Comparison of ENCODE assay signal across 8 mouse cellular contexts in the genomic region with DNA sequence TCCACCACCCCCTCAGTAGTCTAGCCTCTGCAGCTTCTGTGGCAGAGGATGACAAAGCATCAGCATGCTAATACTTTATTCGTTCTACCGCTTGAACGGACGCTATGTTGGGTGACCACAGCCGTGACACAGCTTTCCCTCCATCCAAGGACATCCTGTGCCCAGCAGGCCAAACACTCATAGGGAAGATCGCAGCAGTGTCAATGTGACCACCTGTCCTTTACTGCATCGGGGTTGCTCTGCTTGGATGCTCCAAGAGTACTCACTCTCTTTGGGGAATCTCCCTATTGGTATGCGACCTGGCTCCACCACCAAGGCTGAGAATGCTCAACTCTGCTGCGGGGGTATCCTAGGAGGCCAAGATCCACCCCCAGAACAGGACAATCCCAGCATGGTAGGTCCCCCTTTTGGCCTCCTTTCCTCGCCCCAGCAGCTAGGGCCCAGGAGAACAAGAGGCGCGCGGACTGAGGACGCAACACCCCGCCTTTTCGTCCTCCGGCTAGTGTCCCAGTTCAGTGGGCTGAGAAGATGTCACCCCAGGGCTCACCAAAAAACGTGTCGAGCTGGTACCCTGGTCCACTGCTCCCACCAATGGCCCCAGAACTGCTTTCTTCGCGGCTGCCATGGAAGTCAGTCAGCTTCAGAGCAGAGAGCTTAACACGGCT. TPM values are rescaled to one million over a fixed set of nuclear protein-coding genes. Genes with fewer than 3 reads are reported as not detected.
DNase-seq lines count a peak whose midpoint lies in the region; ATAC-seq and TF ChIP-seq lines count a peak whose summit lies in the region.

No protein-coding gene starts in this region.

- H3K4me2 ChIP-seq in forebrain, embryonic 12.5 days, result peak overlapping the region; percentile 58
- peak overlapping the region; percentile 58 for H3K4me2 ChIP-seq in midbrain, embryonic 14.5 days (ENCODE audit: low read length)

- peak overlapping the region; percentile 80 for H3K27ac ChIP-seq in spleen, adult 2 months (ENCODE audit: insufficient read depth, low read length)
- H3K27ac ChIP-seq in forebrain, embryonic 12.5 days, result no peak overlapping the region
- H3K27ac ChIP-seq in layer of hippocampus, adult 2 months, result peak overlapping the region; percentile 83
- H3K27ac ChIP-seq in midbrain, embryonic 14.5 days (replicated peaks; ENCODE audit: low read depth, low read length), result peak overlapping the region; percentile 66; the same call in 1 of the 2 replicates

- TF ChIP-seq CTCF in spleen, adult 2 months (IDR thresholded peaks at IDR 0.05; ENCODE audit: extremely low read depth, insufficient read depth, insufficient read length, insufficient replicate concordance), result no peak
- no peak for TF ChIP-seq CTCF in layer of hippocampus, adult 2 months (conservative IDR thresholded peaks at IDR 0.05)

- DNase-seq in embryo, embryonic 10 days (ENCODE audit: low spot score), result peak; percentile 27
- DNase-seq in embryo, embryonic 11 days, result no peak
- no peak for DNase-seq in spleen, adult 2 months (ENCODE audit: low read depth in 1 of 2, low spot score in 2 of 2)
- DNase-seq in spleen, adult 12 weeks (ENCODE audit: low spot score), result no peak
- peak; percentile 2 to 18 for DNase-seq in layer of hippocampus, adult 2 months (ENCODE audit: low spot score in 2 of 2)
- DNase-seq in midbrain, embryonic 14.5 days, result no peak
- no peak for DNase-seq in thymus, postnatal 36 days

- no peak for TF ChIP-seq POLR2A in spleen, adult 2 months (IDR thresholded peaks at IDR 0.05; ENCODE audit: low read depth, low read length)

- no peak; the same call in 1 of the 2 replicates for ATAC-seq in forebrain, embryonic 12.5 days (ENCODE audit: low FRiP score)
- ATAC-seq in midbrain, embryonic 14.5 days (ENCODE audit: low FRiP score, low TSS enrichment), result no peak

- H3K36me3 ChIP-seq in spleen, adult 2 months (ENCODE audit: control insufficient read depth, insufficient read depth, low read length), result no peaks in the 10 kb centered on the region
- no peaks in the 10 kb centered on the region for H3K36me3 ChIP-seq in forebrain, embryonic 12.5 days (replicated peaks)
- no peaks in the 10 kb centered on the region for H3K36me3 ChIP-seq in midbrain, embryonic 14.5 days (ENCODE audit: control insufficient read depth, insufficient read depth, low read length)

- WGBS in spleen, adult 2 months, result 34% methylated on average over 22 of the region's 22 CpGs
- 20% methylated on average over 22 of the region's 22 CpGs for WGBS in forebrain, embryonic 12.5 days
- 21% methylated on average over 22 of the region's 22 CpGs for WGBS in midbrain, embryonic 14.5 days

- H3K9ac ChIP-seq in forebrain, embryonic 12.5 days, result peak overlapping the region; percentile 48
- peak overlapping the region; percentile 50; the same call in 1 of the 2 replicates for H3K9ac ChIP-seq in midbrain, embryonic 14.5 days (replicated peaks; ENCODE audit: low read length)

- no peaks in the 10 kb centered on the region for H3K27me3 ChIP-seq in spleen, adult 2 months (ENCODE audit: control insufficient read depth, insufficient read depth, low read length)
- H3K27me3 ChIP-seq in forebrain, embryonic 12.5 days, result no peaks in the 10 kb centered on the region
- no peaks in the 10 kb centered on the region for H3K27me3 ChIP-seq in midbrain, embryonic 14.5 days (ENCODE audit: control insufficient read depth, insufficient read depth, low read length)

- no peaks in the 10 kb centered on the region for H3K9me3 ChIP-seq in forebrain, embryonic 12.5 days
- no peaks in the 10 kb centered on the region for H3K9me3 ChIP-seq in midbrain, embryonic 14.5 days (ENCODE audit: control insufficient read depth, low read length)

- H3K4me3 ChIP-seq in spleen, adult 2 months (ENCODE audit: extremely low read depth, insufficient read depth, insufficient read length), result peak overlapping the region; percentile 70
- H3K4me3 ChIP-seq in forebrain, embryonic 12.5 days (replicated peaks), result peak overlapping the region; percentile 47
- peak overlapping the region; percentile 65 for H3K4me3 ChIP-seq in layer of hippocampus, adult 2 months
- peak overlapping the region; percentile 46 for H3K4me3 ChIP-seq in midbrain, embryonic 14.5 days (replicated peaks; ENCODE audit: low read depth, low read length)

- no peaks in the 10 kb centered on the region; the same call in 1 of the 2 replicates for H3K4me1 ChIP-seq in spleen, adult 2 months (ENCODE audit: control insufficient read depth, insufficient read depth, insufficient read length)
- H3K4me1 ChIP-seq in forebrain, embryonic 12.5 days, result no peaks in the 10 kb centered on the region
- H3K4me1 ChIP-seq in midbrain, embryonic 14.5 days (ENCODE audit: control insufficient read depth, insufficient read depth, low read length), result no peaks in the 10 kb centered on the region

RNA-seq across cellular contexts. Expression of gene Gk, which starts 0.6 kb away (rescaled TPM):
- 0.33 and 0.35 TPM in 2 replicates for polyA plus RNA-seq in spleen, adult 2 months (2012; rRNA removed)
- 5.1 and 5.9 TPM in 2 replicates for polyA plus RNA-seq in forebrain, embryonic 12.5 days (2016; fragmentation: Nextera tagmentation; extraction: Ambion mirVana)
- total RNA-seq in layer of hippocampus, adult 2 months (2021), result 10 to 100 TPM; 29.6 to 31.3 TPM
- polyA plus RNA-seq in midbrain, embryonic 14.5 days (2014; fragmentation: Nextera tagmentation; extraction: Ambion mirVana), result 10.3 and 10.6 TPM in 2 replicates

Comparison
In these comparisons a context has a peak if more than half of its experiments do, and no peak if none do; other contexts are left out.
1. DNase-seq: peak in embryo, embryonic 10 days (single experiment) and layer of hippocampus, adult 2 months (2 of 2); none in embryo, embryonic 11 days (single experiment), spleen, adult 2 months (0 of 2), spleen, adult 12 weeks (single experiment), midbrain, embryonic 14.5 days (single experiment) and thymus, postnatal 36 days (0 of 2).
2. Peak in every context shown above with its lines, with median percentiles within 50 percentile points of each other: H3K4me3 ChIP-seq.